20 mouse cellular contexts compared by ENCODE assay signal in genomic region chr10:71351301-71351700, GRCm38 (mm10).
"Had no signal": no experiment of that assay in that cellular context is flagged by ENCODE, and none has a peak within 500 bp of the region (broad histone marks: within the 10 kb centered on the region; RNA-seq: fewer than 3 reads in every experiment).

No protein-coding gene starts in this region.

- H3K36me3 ChIP-seq: midbrain, embryonic 12.5 days; neural tube, embryonic 13.5 days; neural tube, embryonic 15.5 days had no signal

- H3K9me3 ChIP-seq: liver, embryonic 12.5 days; midbrain, embryonic 12.5 days; midbrain, embryonic 15.5 days; neural tube, embryonic 13.5 days; neural tube, embryonic 15.5 days; stomach, embryonic 15.5 days had no signal

- DNase-seq: lung, adult 18-20 months; lung, embryonic 14.5 days; lung, postnatal 10 days; lung, postnatal 4 days; retina, postnatal 1 day; right cerebral cortex, adult 18-20 months; right cerebral cortex, postnatal 14 days; right cerebral cortex, postnatal 4 days; thymus, adult 2 months; thymus, postnatal 25 days; thymus, postnatal 4 days had no signal

- H3K27me3 ChIP-seq: liver, embryonic 12.5 days; midbrain, embryonic 12.5 days; midbrain, embryonic 15.5 days; neural tube, embryonic 13.5 days; neural tube, embryonic 15.5 days; stomach, embryonic 15.5 days had no signal

- H3K4me3 ChIP-seq: liver, embryonic 12.5 days; midbrain, embryonic 12.5 days; midbrain, embryonic 15.5 days; myocyte; neural tube, embryonic 13.5 days; neural tube, embryonic 15.5 days; stomach, embryonic 15.5 days had no signal

- H3K9ac ChIP-seq: liver, embryonic 12.5 days; liver, embryonic 14.5 days; lung, embryonic 14.5 days; midbrain, embryonic 12.5 days; midbrain, embryonic 15.5 days; neural tube, embryonic 13.5 days; neural tube, embryonic 15.5 days; stomach, embryonic 15.5 days had no signal

- H3K27ac ChIP-seq: liver, embryonic 12.5 days; liver, embryonic 14.5 days; midbrain, embryonic 12.5 days; midbrain, embryonic 15.5 days; neural tube, embryonic 13.5 days; neural tube, embryonic 15.5 days; stomach, embryonic 15.5 days; stomach, postnatal 0 days had no signal

- H3K4me2 ChIP-seq: liver, embryonic 12.5 days; lung, embryonic 14.5 days; midbrain, embryonic 12.5 days; midbrain, embryonic 15.5 days; neural tube, embryonic 13.5 days; neural tube, embryonic 15.5 days; stomach, embryonic 15.5 days had no signal

- ATAC-seq: liver, embryonic 12.5 days; midbrain, embryonic 15.5 days had no signal
